Mouse (Mus musculus) small intestine, adult 2 months (tissue): ENCODE measurements around the gene Gm2a. TPM values are rescaled to one million over a fixed set of nuclear protein-coding genes. Genes with fewer than 3 reads are reported as not detected.

Experiments
- H3K27ac ChIP-seq: fragments of 200-500 bp; 2 replicates; pipeline ENCODE4 v1.5.1; 2012; ENCODE audit warnings: low read depth, low read length, control low read depth, inconsistent platforms; ENCODE audit not compliant: insufficient read depth
- H3K27me3 ChIP-seq: fragments of 200-500 bp; 2 replicates; pipeline ENCODE4 v1.6.1; 2012; ENCODE audit warnings: mild to moderate bottlenecking, moderate library complexity, low read length, inconsistent platforms; ENCODE audit not compliant: control insufficient read depth, insufficient read depth
- H3K36me3 ChIP-seq: fragments of 200-500 bp; 2 replicates; pipeline ENCODE4 v1.6.1; 2012; ENCODE audit warnings: mild to moderate bottlenecking, low read length, control low read depth, inconsistent platforms; ENCODE audit not compliant: control insufficient read depth, insufficient read depth
- H3K4me1 ChIP-seq: fragments of 200-500 bp; 2 replicates; pipeline ENCODE4 v1.6.1; 2012; ENCODE audit warnings: low read length, inconsistent platforms, mixed read lengths; ENCODE audit not compliant: control insufficient read depth, insufficient read depth, insufficient read length
- H3K4me3 ChIP-seq: fragments of 200-500 bp; 2 replicates; pipeline ENCODE4 v1.5.1; 2012; ENCODE audit warnings: low read depth, mild to moderate bottlenecking, control low read depth, inconsistent platforms, low read length, moderate library complexity
- CTCF ChIP-seq: fragments of 200-500 bp; IDR thresholded peaks from 2 replicates; pipeline ENCODE4 v1.5.1; 2012; ENCODE audit warnings: low read depth, mild to moderate bottlenecking, control low read depth, inconsistent platforms, low read length, moderate library complexity, mixed read lengths; ENCODE audit not compliant: insufficient replicate concordance, insufficient read length; ENCODE audit errors: extremely low read depth
- POLR2A ChIP-seq: fragments of 200-500 bp; IDR thresholded peaks from 2 replicates; pipeline ENCODE4 v1.6.1; 2012; ENCODE audit warnings: low read depth, mild to moderate bottlenecking, control low read depth, inconsistent platforms, low read length, moderate library complexity
- WGBS: fragments of 180-500 bp; shearing (Covaris S2); methylation state at CpG from one replicate; pipeline ENCODE4 v1.1.7; 2018; 5-methylcytosine and 5-hydroxymethylcytosine counted together
- polyA plus RNA-seq: library from polyadenylated mRNA; depleted of rRNA; stranded (reverse); fragments of >200 nt; gene quantifications from 2 replicates; pipeline ENCODE4 v1.2.3, GENCODE M21; 2012

The Gm2a gene
- polyA plus RNA-seq, 1 experiment = 24.2 TPM

- TF ChIP-seq POLR2A (no peak), CTCF (no peak)
- H3K4me1 ChIP-seq = no peaks in the 10 kb centered on the region
- 71% methylated on average over 11 of the region's 11 CpGs for WGBS
- H3K27me3 ChIP-seq = no peaks in the 10 kb centered on the region
- no peak overlapping the region for H3K4me3 ChIP-seq
- no peaks in the 10 kb centered on the region for H3K36me3 ChIP-seq
- H3K27ac ChIP-seq = no peak overlapping the region; the same call in 1 of the 2 replicates
Observed at GRCm38 (mm10) chr11:55131077-55131742, 33.3 kb downstream of the Gm2a start.

- no peaks in the 10 kb centered on the region for H3K4me1 ChIP-seq
- 63% methylated on average over 1 of the region's 1 CpGs for WGBS
- H3K27me3 ChIP-seq = no peaks in the 10 kb centered on the region
- no peaks in the 10 kb centered on the region for H3K36me3 ChIP-seq
- no peak overlapping the region for H3K27ac ChIP-seq
- no peak overlapping the region for H3K4me3 ChIP-seq
- TF ChIP-seq POLR2A (no peak), CTCF (no peak)
Observed at GRCm38 (mm10) chr11:55131946-55132345, 34.0 kb downstream of the Gm2a start.

- no peak overlapping the region for H3K4me3 ChIP-seq
- H3K4me1 ChIP-seq = no peaks in the 10 kb centered on the region
- TF ChIP-seq POLR2A (no peak), CTCF (no peak)
- no peaks in the 10 kb centered on the region for H3K27me3 ChIP-seq
- no peak overlapping the region for H3K27ac ChIP-seq
- no peaks in the 10 kb centered on the region for H3K36me3 ChIP-seq
- WGBS = 98% methylated on average over 1 of the region's 1 CpGs
Observed at GRCm38 (mm10) chr11:55133204-55133603, 35.3 kb downstream of the Gm2a start.

GRCm38 (mm10) chr11:55134407-55134806, 36.5 kb downstream of the Gm2a start:
- H3K4me3 ChIP-seq = no peak overlapping the region
- TF ChIP-seq POLR2A (no peak), CTCF (no peak)
- no peaks in the 10 kb centered on the region for H3K27me3 ChIP-seq
- no peak overlapping the region for H3K27ac ChIP-seq
- no peaks in the 10 kb centered on the region for H3K36me3 ChIP-seq
- H3K4me1 ChIP-seq = no peaks in the 10 kb centered on the region
- WGBS = 90% methylated on average over 1 of the region's 1 CpGs

GRCm38 (mm10) chr11:55134871-55135270, 37.0 kb downstream of the Gm2a start:
- H3K4me3 ChIP-seq = no peak overlapping the region
- no peak overlapping the region for H3K27ac ChIP-seq
- no peaks in the 10 kb centered on the region for H3K27me3 ChIP-seq
- no peaks in the 10 kb centered on the region for H3K36me3 ChIP-seq
- TF ChIP-seq POLR2A = no peak
- no peak for TF ChIP-seq CTCF
- WGBS = 87% methylated on average over 5 of the region's 5 CpGs
- H3K4me1 ChIP-seq = no peaks in the 10 kb centered on the region

GRCm38 (mm10) chr11:55136770-55137547, 39.0 kb downstream of the Gm2a start:
- H3K27ac ChIP-seq = peak overlapping the region; percentile 81
- H3K4me1 ChIP-seq = no peaks in the 10 kb centered on the region
- H3K4me3 ChIP-seq = peak overlapping the region; percentile 49
- WGBS = 72% methylated on average over 15 of the region's 15 CpGs
- TF ChIP-seq CTCF (no peak), POLR2A (no peak)
- H3K36me3 ChIP-seq = no peaks in the 10 kb centered on the region
- no peaks in the 10 kb centered on the region for H3K27me3 ChIP-seq

- no peak for TF ChIP-seq POLR2A
- no peak for TF ChIP-seq CTCF
- H3K36me3 ChIP-seq = no peaks in the 10 kb centered on the region
- H3K27ac ChIP-seq = no peak overlapping the region
- H3K27me3 ChIP-seq = no peaks in the 10 kb centered on the region
- no peaks in the 10 kb centered on the region for H3K4me1 ChIP-seq
- H3K4me3 ChIP-seq = no peak overlapping the region
Observed at GRCm38 (mm10) chr11:55137646-55138045, 39.7 kb downstream of the Gm2a start.
